Mouse (Mus musculus) liver, adult 2 months (tissue): ENCODE measurements around the gene Gm5678.

Experiments
- CTCF ChIP-seq: fragments of 200-500 bp; IDR thresholded peaks from 2 replicates; pipeline ENCODE4 v1.5.1; 2011; ENCODE audit warnings: low read depth, low read length, control low read depth
- POLR2A ChIP-seq: fragments of 200-500 bp; IDR thresholded peaks from 2 replicates; pipeline ENCODE4 v1.6.1; 2011; ENCODE audit warnings: low read length, control low read depth; ENCODE audit not compliant: insufficient read depth; ENCODE audit errors: extremely low read depth

DNA sequence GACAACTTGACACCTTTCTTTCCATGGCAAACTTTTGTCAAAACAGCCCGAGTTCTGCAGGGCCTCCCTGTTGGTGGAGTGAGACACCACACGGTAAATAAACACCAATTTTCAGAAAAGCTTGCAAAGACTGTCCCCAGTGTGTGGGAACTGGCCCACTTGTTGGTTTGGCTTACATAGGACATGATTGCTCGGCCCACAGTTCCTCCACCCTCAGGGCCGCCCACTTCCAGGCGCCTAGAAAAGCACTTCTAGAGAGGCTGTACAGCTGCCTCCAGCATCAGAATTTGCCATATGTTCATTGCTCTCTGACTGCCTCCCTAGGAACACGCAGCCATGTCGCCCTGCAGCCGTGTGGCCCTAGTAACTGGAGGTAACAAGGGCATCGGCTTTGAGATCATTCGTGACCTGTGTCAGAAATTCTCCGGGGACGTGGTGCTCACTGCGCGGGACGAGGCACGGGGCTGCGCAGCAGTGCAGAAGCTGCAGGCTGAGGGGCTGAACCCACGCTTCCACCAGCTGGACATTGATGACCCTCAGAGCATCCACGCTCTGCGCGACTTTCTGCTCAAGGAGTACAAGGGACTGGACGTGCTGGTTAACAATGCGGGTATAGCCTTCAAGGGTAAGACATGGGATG is at the start of gene Gm5678:
- TF ChIP-seq POLR2A: no peak
- TF ChIP-seq CTCF: no peak
